Mouse (Mus musculus) cerebellum, postnatal 14 days (tissue): Measurements from ENCODE around the gene Eif4e3.
A peak's percentile ranks its signal among the peaks of the same experiment; 100 is the strongest.

Experiments used
- DNase-seq, 2 experiments: peaks; one replicate each; pipeline ENCODE4 v3.0.0; 2021; ENCODE audit warnings: mixed read lengths in 2 of 2

Eif4e3 gene

GRCm38 (mm10) chr6:99620471-99620870, 46.1 kb downstream of the Eif4e3 start:
- DNase-seq: no peak

- DNase-seq: no peak
These were observed 46.6 kb downstream of the Eif4e3 start for GRCm38 (mm10) chr6:99619964-99620363.

- DNase-seq: no peak
These were observed 47.1 kb downstream of the Eif4e3 start for GRCm38 (mm10) chr6:99619466-99619865.

DNA sequence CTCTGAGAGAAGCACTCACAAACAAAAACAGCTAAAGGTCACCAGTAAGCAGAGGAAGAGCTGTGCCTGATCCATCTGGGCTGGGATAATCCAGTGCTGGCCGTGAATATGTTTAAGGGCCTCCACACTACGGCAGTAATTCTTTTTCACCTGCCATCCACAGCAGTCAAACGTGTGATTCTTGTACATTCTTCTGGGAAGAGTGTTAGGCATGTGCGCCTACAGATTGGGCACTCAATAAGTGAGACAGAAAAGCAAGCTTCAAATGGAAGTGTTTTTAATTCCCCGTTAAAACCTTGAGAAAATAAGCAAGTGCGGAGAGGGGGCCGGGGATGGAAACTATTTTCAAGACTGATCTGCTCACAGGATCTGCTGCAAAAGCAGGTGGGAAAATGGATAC, 48.7 kb downstream of the Eif4e3 start:
- DNase-seq: no peak

- DNase-seq: no peak
These were observed 49.2 kb downstream of the Eif4e3 start for GRCm38 (mm10) chr6:99617415-99617814.

DNA sequence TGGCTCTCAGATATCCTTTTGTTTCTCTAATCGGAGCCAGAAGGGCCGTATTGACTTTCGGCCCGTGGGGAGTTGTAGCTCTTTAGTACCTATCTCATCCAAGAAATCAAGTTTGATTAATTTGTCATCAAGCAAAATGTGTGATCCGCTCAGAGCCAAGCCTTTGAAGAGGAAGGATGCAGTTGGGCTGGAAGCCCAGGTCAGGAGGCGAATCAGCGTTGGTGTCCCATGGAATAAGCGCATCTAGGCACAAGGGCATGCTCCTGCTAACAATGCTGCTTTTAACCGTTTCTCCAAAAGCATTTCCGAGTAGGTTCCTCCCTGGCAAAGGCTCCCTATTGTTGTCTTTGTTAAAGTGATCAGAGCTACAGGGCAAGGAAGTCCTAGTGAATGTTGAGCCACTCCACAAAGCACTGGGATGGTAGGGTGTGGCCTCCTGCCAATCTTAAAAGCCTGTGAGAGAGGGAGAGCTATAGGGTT, 51.3 kb downstream of the Eif4e3 start:
- DNase-seq: peak in 1 of 2 experiments; percentile 20

DNA sequence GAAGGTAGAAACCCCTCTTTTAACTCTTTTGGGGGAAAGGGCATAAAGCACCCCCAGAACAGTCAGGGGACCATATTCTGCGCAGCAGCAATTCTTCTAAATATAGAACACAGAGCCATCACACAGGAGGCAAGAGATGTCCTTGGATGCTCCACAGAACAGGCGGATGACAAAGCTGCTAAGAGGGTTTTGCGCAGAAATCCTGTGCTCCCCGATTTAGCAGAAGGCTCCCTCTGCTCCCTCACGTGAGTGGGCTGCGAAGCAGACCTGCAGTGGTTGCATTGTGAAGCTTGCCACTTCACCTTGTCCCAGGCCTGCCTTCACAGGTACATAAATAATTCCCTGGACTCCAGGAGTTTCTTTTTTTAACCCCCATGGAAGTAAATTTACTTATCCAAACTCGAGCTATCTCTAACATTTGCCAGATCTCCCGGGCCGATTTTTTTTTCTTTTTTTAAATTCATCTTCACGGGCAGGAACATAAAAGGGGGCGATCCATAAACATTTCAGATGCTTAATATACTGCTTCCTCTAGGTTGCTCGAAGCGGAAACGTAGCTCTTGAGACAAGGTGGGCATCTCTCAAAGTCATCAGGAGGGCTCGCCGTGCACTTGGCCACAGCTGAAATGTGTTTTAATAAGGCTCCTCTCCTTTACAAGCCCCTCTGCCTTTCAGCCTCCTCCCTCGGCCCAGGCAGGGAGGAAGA, 51.9 kb downstream of the Eif4e3 start:
- no peak for DNase-seq

DNA sequence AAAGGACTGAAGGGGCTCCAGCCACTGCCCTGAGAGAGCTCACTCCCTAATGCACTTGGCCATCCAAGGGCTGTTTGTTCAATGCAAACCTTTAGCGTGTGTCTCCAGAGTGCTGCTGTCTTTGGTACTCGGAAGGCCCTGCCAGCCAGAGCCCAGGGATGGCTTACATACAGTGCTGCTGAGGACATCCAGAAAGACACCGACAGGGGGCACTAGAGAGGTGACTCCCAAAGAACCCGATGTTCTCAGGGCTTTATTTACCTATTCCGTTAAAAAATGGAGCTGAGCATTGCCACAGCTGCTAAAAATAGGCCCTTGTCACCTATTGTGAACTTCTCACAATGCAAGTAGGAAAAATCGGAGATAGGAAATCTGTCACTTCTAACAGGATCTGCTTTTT, 54.7 kb downstream of the Eif4e3 start:
- DNase-seq: peak; percentile 34 to 52

DNA sequence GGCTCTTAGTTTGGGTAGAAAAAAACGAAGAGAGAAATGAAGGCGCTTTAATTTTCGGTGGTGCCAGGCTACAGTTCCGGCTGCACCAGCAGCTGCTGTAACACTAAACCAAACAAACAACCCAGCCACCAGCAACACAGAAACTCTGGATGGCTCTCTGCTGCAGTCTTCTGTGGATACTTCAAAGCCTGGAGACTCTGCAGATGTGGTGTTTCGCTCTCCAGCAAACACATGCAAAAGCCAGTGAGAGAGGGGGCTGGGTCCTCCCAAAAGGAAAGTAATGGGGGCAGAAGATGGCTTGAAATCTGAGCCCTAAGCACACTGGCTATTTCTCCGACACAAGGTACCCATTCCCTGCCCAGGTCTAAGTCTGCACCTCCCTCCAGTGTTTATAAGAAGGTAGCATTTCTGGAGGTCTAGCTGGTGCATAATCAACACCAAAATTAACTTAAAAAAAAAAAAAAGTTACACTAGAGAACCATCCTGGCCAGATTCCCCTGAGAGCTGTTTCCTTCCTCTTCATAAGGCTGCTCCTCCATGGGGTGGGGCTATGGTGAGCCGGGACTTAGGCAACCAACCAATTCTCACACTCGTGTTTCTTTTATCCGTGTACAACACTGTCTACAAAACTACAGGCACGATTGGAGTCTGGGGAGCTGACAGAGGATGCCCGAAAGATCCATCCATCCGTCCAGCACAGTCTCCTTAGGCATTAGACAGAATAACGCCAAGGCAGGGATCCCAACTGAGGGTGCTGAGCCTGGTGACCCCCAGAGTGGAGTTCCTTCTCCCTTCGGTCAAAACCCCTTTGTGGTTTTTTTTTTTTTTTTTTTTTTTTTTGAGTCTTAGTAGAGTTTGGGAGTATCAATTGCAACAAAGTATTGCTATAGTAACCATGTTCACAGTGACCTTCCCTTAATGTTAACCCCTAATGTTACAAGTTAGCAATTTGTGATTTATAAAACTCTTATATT, 55.8 kb downstream of the Eif4e3 start:
- DNase-seq: peak in 1 of 2 experiments; percentile 23

- no peak for DNase-seq
These were observed 60.5 kb downstream of the Eif4e3 start for GRCm38 (mm10) chr6:99606079-99606478.

- DNase-seq: peak; percentile 24 to 27
These were observed 61.8 kb downstream of the Eif4e3 start for GRCm38 (mm10) chr6:99604758-99605157.

- no peak for DNase-seq
These were observed 64.1 kb downstream of the Eif4e3 start for GRCm38 (mm10) chr6:99602434-99602833.

GRCm38 (mm10) chr6:99600886-99601285, 65.7 kb downstream of the Eif4e3 start:
- no peak for DNase-seq

DNA sequence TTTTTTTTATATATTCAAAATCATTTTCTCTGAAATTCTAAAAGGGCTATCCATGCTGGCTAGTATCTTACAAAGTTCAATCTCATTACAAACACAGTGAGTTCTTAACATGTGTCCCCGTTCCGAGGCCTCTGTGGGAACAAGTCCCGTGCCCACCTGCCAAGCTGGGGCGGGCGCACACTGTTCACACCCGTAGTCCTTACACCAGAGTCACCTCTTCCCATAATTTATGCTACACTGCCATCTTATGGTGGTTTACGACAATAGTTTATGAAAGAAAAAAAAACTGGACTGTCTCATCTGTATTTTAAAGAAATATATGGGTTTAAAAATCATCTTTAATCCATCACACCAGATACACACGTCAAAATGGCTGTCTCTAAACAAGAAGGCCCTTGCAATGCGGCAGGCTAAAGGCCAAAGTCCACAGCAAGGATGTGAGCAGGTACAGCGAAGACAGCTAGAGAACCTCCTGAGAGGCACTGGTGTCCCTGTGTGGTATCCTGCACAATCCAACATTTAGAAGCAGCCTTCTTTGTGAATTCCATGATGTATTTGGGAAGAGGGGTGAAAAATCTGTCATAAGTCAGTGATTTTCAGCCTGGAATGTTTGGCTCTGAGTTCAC, 66.3 kb downstream of the Eif4e3 start:
- DNase-seq: peak; percentile 68 to 71

GRCm38 (mm10) chr6:99599651-99600050, 66.9 kb downstream of the Eif4e3 start:
- DNase-seq: peak in 1 of 2 experiments; percentile 10

- peak; percentile 30 to 55 for DNase-seq
These were observed 67.3 kb downstream of the Eif4e3 start for GRCm38 (mm10) chr6:99599229-99599628.

GRCm38 (mm10) chr6:99577040-99577439, 89.5 kb downstream of the Eif4e3 start:
- no peak for DNase-seq

- DNase-seq: no peak
These were observed 90.9 kb downstream of the Eif4e3 start for GRCm38 (mm10) chr6:99575633-99576032.
